Mouse (Mus musculus) megakaryocyte, embryonic 14.5 days (primary cell): ENCODE measurements around the gene Ifi206.

Source experiments
- FLI1 ChIP-seq: IDR thresholded peaks from 2 replicates; pipeline ENCODE4 v1.6.1; 2012; ENCODE audit warnings: low read length, inconsistent platforms, mixed read lengths
- GATA1 ChIP-seq: IDR thresholded peaks from 3 replicates; pipeline ENCODE4 v1.6.1; 2012; ENCODE audit warnings: mixed read lengths, low read length, inconsistent platforms, borderline replicate concordance

GRCm38 (mm10) chr1:173456761-173457160 is 34.1 kb downstream of the Ifi206 start:
- TF ChIP-seq GATA1 (no peak), FLI1 (no peak)
